Mouse (Mus musculus): ENCODE measurements around the gene Syce3. TPM values are rescaled to one million over a fixed set of nuclear protein-coding genes. Genes with fewer than 3 reads are reported as not detected.

Syce3 gene
- not detected in 2 replicates for polyA plus RNA-seq (2012)

DNA sequence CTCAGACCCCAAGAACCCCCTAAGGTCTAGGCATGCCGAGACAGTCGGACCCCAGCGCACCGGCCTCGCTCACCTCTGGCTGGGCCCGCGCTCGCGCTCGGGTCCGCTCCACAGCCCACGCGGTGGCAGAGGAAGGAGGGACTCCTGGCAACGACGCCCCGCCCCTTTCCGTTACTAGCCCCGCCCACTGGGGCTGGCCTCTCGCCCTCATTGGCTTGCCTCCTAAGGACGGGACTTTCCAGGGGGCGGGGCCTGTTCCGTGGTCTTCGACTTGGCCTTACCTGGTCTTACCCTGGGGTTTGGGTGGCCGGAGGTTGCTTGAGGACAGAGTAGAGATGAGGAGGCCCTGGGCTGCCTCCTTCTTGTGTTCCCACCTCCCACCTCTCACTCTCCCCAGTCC is at the start of gene Syce3:
Syce3 (minus strand) TSS at position 386 of the 400 bp plus-strand sequence.

GRCm38 (mm10) chr15:89453865-89454478 is 43.7 kb upstream of the Syce3 start, which contains the start of gene Mapk8ip2:
Gene Mapk8ip2, plus strand, starts transcription at chr15:89453913.

GRCm38 (mm10) chr15:89429352-89430221 is 19.3 kb upstream of the Syce3 start, which contains the start of the genes C730034F03Rik, Gm44502 and Chkb:
Gene C730034F03Rik, plus strand, starts transcription at chr15:89429589.
Gene Gm44502, minus strand, starts transcription at chr15:89429696.
Gene Chkb, minus strand, starts transcription at chr15:89429908.

DNA sequence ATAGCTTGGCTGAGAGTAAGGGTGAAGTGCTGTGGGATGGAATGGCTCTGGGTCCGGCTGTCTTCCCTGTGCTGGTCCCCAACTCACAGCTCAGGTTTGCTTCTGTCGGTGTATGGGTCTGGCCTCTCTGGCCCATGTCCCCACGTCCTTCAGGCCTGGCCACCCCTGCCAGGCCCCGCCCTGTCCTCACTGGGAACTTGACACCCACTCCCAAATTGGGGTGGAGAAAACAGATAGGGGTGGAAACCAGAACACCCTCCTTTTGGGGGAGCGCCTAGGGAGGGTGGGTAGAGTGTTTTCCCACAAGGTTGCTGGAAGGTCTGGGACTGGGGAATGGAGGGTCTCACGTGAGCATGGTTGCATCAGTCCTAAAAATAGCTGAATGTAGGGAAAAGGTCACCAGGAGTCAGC is 15.4 kb upstream of the Syce3 start, which contains the start of gene Cpt1b:
Cpt1b (minus strand) TSS at position 153 of the 411 bp plus-strand sequence.

GRCm38 (mm10) chr15:89384617-89385016 is 25.7 kb downstream of the Syce3 start, which contains the start of gene Klhdc7b:
Gene Klhdc7b, plus strand, starts transcription at chr15:89384917.

GRCm38 (mm10) chr15:89378831-89379401 is 31.4 kb downstream of the Syce3 start, which contains the start of gene Odf3b:
Gene Odf3b, minus strand, starts transcription at chr15:89379282.

DNA sequence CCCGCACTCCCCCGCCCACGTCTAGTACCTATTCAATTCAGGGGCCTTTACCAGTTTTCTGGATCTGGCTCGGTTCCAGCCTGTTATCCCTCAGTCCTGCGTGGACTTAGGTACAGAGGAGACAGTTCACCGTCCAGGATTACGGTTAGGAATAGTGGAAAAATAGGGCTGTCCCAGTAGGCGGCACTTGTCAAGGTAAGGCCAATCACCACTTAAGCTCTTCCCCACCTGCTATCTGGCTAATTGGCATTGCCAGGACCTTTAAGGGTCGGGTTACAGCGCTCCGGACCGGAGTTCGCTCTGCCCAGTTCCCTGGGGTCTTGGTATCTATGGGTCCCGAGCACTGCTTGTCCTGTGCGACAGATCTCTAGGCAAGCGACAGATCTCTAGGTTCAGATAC is 33.3 kb downstream of the Syce3 start, which contains the start of gene Tymp:
Tymp (minus strand) TSS at position 83 of the 400 bp plus-strand sequence.

DNA sequence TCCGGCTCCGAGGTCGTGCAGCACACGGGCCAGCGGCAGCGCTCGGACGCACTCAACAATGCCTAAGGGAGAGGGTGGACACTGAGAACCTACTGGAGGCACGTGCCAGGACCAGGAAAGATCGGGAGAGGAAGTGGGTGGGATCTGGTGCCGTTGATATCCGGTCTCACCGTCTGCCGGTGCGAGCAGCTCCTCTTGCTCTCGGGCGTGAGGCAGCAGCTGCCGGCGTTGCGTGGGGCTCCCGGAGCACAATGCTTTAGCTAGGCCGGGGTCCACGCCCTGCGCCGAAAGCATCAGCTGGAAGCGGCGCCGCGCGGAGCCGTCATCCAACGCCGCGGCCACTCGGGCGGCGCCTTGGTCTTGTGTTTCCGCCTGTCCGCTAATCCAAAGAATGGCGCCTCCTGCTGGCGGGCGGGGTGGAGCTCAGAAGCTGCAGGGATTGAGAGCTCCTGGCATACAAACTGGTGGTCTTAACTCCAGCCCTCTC is 36.5 kb downstream of the Syce3 start, which contains the start of gene Sco2:
Sco2 (minus strand) TSS at position 85 of the 487 bp plus-strand sequence.

GRCm38 (mm10) chr15:89355241-89356187 is 54.8 kb downstream of the Syce3 start, which contains the start of the genes Lmf2 and Ncaph2:
Gene Lmf2, minus strand, starts transcription at chr15:89355659.
Gene Ncaph2, plus strand, starts transcription at chr15:89355719.

Other genes with a start within 250 kb of the Syce3 start
- 38.5 and 40.7 TPM in 2 replicates for gene Plxnb2, start 229.7 kb downstream of the Syce3 start, polyA plus RNA-seq (2012)
- 10.1 and 11.8 TPM in 2 replicates for gene Dennd6b, start 214.0 kb downstream of the Syce3 start, polyA plus RNA-seq (2012)
- gene Ppp6r2, start 198.9 kb downstream of the Syce3 start, polyA plus RNA-seq (2012), result 47.6 and 60.3 TPM in 2 replicates
- gene Sbf1, start 95.2 kb downstream of the Syce3 start, polyA plus RNA-seq (2012), result 172 and 230 TPM in 2 replicates
- not detected in 2 replicates for gene Adm2, start 87.8 kb downstream of the Syce3 start, polyA plus RNA-seq (2012)
- gene Miox, start 76.1 kb downstream of the Syce3 start, polyA plus RNA-seq (2012), result not detected in 2 replicates
- 139 and 151 TPM in 2 replicates for gene Lmf2, start 54.8 kb downstream of the Syce3 start, polyA plus RNA-seq (2012)
- 63.0 and 78.6 TPM in 2 replicates for gene Ncaph2, start 54.8 kb downstream of the Syce3 start, polyA plus RNA-seq (2012)
- gene Sco2, start 36.7 kb downstream of the Syce3 start, polyA plus RNA-seq (2012), result 75.8 and 81.4 TPM in 2 replicates
- gene Tymp, start 33.5 kb downstream of the Syce3 start, polyA plus RNA-seq (2012), result 1.4 and 1.6 TPM in 2 replicates
- 24.7 and 38.6 TPM in 2 replicates for gene Odf3b, start 31.2 kb downstream of the Syce3 start, polyA plus RNA-seq (2012)
- gene Klhdc7b, start 25.6 kb downstream of the Syce3 start, polyA plus RNA-seq (2012), result 0.06 and 0.18 TPM in 2 replicates
- gene Cpt1b, start 15.4 kb upstream of the Syce3 start, polyA plus RNA-seq (2012), result 2.2 and 2.7 TPM in 2 replicates
- gene C730034F03Rik, start 19.1 kb upstream of the Syce3 start, polyA plus RNA-seq (2012), result 0.07 TPM in 1 of 2 replicates, not detected in the other
- 1.2 and 2.2 TPM in 2 replicates for gene Gm44502, start 19.2 kb upstream of the Syce3 start, polyA plus RNA-seq (2012)
- gene Chkb, start 19.4 kb upstream of the Syce3 start, polyA plus RNA-seq (2012), result 157 and 209 TPM in 2 replicates
- gene Mapk8ip2, start 43.4 kb upstream of the Syce3 start, polyA plus RNA-seq (2012), result 0.01 TPM in 1 of 2 replicates, not detected in the other
- 51.0 and 62.2 TPM in 2 replicates for gene Arsa, start 66.9 kb upstream of the Syce3 start, polyA plus RNA-seq (2012)
- 34.8 and 56.1 TPM in 2 replicates for gene Shank3, start 89.1 kb upstream of the Syce3 start, polyA plus RNA-seq (2012)
- gene Acr, start 157.8 kb upstream of the Syce3 start, polyA plus RNA-seq (2012), result 0.15 and 0.39 TPM in 2 replicates
- 14.4 and 21.8 TPM in 2 replicates for gene Rabl2, start 181.4 kb upstream of the Syce3 start, polyA plus RNA-seq (2012)

Data from megakaryocyte-erythroid progenitor cell, adult 5 weeks (primary cell).